Mouse (Mus musculus): ENCODE results near the gene Eps8.

The Eps8 gene

GRCm38 (mm10) chr6:137661583-137662365 lies 7.1 kb upstream of the Eps8 start:
- DNase-seq (ENCODE audit: low spot score): peak; percentile 66

- DNase-seq (ENCODE audit: low spot score): peak; percentile 8
Measured at GRCm38 (mm10) chr6:137658426-137659088, 3.9 kb upstream of the Eps8 start.

GRCm38 (mm10) chr6:137657203-137657602 lies 2.5 kb upstream of the Eps8 start:
- DNase-seq (ENCODE audit: low spot score): no peak

DNA sequence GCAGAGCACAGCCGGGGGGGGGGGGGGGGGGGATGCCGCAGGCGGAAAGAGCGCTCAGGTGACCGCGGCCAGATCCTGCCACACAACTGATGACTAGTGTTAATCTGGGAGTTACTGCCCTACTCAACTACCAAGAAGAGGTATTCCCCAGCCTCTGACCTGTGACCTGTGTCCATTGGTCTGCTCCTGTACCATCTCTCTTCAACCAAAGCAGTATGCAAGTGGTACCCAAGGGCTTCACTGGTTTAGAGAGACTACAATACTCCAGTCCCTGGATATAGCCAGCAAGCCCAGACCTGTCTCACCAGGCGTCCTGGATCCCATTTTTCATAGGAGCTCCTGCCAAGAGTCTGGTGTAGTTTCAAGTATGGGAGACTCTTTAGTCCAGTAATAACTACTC lies 5.1 kb downstream of the Eps8 start:
- DNase-seq (ENCODE audit: low spot score): no peak

DNA sequence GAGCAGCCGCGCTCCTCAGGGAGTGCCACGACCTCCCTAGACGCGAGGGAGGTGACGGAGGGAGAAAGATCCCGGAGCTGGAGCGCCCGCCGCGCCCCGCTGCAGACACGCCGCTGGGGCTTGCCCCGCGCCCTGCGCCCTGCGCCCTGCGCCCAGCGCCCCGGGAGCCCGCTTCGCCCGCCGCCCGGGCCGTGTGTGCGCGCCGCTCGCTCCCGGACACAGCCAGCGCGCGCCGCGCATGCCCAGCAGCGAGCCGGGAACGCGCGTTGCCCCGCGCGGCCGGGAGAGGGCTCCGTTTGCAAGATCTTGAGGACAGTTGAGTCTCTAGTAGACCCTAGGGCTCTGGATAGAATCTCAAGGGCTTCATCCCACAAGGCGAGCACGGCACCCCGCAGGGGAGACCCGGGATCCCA lies 5.6 kb downstream of the Eps8 start:
- DNase-seq (ENCODE audit: low spot score): peak; percentile 84

DNA sequence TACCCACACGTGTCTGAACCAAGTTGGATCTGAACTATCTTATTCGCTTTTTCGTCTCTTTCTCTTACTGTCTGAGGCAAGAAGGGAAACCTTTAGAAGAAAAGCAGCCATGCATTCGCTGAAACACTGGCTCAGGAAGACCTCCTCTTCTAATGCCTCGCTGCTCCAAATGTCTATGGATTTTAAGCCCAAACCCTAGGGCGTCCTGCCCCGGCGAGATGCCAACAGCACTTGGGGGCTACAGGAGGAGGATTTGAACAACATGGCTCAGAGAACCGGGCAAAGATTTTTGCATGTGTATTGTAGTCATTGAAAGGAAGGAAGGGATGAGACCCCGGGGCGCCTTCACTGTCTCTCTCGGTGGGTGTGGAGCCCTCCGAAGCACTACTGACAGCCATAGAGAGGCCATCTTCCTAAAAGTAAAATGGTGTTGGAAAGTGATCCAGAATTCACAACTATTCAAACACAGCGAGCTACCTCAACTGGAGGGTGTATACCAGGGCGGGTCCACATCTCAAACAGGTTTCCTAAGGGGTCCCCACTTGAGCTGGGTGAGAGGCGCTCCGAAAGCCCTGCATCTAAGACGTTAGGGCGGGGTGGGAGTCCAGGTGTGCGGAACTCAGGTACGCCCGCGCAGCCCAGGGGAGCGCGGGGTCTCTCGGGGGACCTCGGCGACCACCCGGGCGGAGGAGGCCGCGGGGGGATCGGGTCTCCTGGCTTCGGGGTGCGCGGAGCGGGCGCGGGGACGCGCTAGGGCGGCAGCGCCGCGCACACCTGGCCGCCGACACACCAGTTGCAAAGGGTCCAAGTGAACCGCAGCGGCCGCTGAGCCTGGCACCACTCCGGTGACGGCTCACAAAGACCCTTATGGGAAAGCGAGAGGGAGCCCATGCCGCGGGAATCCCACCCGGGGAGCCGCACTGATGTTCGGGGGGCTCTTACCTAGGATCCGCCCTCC lies 6.3 kb downstream of the Eps8 start:
- DNase-seq (ENCODE audit: low spot score): no peak

DNA sequence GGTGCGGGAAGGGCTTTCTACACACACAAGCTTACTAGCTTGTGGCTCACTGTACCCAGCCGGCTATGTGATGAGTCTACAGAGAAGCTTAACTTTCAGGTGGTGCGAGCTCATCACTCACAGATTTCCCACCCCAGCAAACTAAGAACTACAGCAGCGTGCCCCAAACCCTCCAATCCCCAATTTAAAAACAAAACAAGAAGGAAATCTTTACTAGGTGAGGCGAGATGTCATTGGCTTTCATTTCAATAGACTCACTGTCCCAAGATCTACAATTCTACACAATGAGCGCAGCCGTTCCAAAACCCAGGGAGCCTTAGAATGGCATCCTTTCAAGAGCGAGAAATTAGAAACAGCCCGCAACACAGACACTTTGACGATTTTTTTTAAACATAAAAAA lies 7.0 kb downstream of the Eps8 start:
- DNase-seq (ENCODE audit: low spot score): no peak

GRCm38 (mm10) chr6:137646726-137647125 lies 8.0 kb downstream of the Eps8 start:
- DNase-seq (ENCODE audit: low spot score): no peak

- DNase-seq (ENCODE audit: low spot score): no peak
Measured at GRCm38 (mm10) chr6:137644893-137645292, 9.8 kb downstream of the Eps8 start.

DNA sequence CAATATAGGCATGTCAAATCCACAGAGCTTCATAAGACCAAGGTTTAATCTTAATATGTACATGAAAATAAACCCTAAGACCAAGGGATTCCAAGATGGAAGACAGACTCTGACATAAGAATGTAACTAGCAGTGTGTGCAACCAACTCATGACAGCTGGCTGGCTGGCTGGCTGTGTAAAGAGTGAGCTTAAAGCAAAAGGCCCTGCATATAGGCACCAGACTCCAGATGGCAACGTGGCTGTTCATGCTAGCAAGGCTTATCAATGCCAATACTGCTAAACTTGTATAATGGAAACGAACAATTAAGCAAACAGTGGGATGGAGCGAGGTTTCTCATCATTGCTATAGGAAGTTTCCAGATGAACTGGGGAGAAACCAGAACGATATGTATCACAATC lies 10.9 kb downstream of the Eps8 start:
- DNase-seq (ENCODE audit: low spot score): no peak

GRCm38 (mm10) chr6:137641642-137642041 lies 13.0 kb downstream of the Eps8 start:
- no peak for DNase-seq (ENCODE audit: low spot score)

- DNase-seq (ENCODE audit: low spot score): no peak
Measured at GRCm38 (mm10) chr6:137638834-137639567, 15.7 kb downstream of the Eps8 start.

DNA sequence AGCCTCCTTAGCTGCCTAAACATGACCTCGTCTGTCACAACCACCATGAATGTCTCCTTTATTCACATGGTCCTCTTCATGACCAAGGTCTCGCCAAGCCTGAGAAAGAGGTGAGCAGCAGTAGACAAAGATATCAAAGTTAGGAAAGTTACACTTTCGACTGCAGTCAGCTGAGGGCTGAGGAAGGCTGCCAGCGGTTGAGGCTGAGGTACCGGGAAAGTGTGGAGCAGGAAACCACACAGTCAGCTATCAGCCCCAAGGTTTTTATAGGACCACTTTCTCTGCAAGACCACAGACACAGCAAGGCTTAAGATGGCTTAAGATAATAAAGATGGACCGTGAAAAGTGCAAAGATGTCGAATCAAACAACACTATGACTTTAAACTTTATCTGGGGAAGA lies 17.2 kb downstream of the Eps8 start:
- DNase-seq (ENCODE audit: low spot score): no peak

GRCm38 (mm10) chr6:137636131-137636530 lies 18.5 kb downstream of the Eps8 start:
- DNase-seq (ENCODE audit: low spot score): no peak

- DNase-seq (ENCODE audit: low spot score): no peak
Measured at GRCm38 (mm10) chr6:137633626-137634025, 21.1 kb downstream of the Eps8 start.

GRCm38 (mm10) chr6:137633121-137633520 lies 21.6 kb downstream of the Eps8 start:
- DNase-seq (ENCODE audit: low spot score): no peak

DNA sequence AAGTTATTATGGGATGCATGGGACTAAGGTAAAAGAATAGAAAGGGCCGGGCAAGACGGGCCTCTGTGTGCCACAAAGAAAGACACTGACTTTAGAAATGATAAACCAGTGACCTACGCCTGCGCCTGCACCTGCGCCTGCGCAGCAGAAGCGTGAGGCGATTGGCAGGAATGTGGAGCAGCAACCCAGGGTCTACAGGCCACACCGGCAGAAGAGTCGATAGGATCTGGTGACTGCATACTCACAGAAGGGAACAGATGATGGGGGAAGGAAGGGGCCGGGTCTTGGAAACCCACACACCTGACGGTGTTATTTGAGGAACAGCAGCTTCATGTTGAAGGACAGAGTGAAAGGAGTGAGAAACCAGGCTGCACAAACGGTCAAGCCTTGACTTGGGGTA lies 24.3 kb downstream of the Eps8 start:
- DNase-seq (ENCODE audit: low spot score): no peak

DNA sequence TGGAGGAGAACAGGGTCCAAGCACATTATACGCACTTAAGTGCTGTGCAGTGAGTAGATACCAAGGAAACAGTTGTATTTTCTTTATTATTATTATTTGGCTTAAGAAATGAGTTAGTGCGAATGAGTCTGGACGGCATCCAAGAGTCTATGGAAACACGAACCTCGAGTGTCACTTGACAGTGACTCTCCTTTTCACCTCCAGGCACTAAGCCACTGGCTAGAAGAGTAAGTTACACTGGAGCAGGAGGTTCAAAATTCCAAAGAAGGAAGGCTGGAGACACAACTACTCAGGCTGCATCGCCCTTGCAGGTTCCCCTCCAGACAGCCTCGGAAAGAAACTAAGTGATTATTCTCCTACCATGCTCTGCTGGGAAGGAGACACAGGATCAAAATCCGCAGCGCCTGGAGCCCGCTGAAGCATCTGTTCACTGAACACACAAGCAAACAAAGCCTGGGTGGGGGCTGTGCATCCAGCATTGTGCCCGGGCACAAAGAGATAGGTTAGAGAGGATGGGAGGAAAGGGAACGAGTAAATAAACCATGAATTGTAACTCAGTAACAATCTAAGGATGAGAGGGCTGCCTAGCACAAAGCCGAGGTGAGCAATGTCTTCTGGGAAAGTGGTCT lies 25.0 kb downstream of the Eps8 start:
- no peak for DNase-seq (ENCODE audit: low spot score)

DNA sequence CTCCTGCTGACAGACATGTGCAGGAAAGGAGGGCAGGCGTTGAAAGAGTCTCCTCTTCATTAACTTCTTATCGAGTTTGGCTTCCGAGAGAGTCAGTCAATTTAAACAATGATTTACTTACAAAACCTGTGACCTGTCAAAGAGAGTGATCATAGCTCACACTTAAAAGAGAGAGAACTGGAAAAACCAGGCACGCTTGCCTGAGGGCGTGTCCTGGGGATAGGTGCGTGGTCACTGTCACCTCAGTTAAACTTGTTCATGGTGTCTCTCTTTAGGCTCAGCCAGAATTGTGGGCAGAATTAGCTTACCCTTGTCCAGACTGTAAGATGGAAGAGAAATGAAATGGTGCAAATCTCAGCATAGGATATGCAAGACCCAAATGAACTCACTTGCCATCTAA lies 26.0 kb downstream of the Eps8 start:
- DNase-seq (ENCODE audit: low spot score): no peak

GRCm38 (mm10) chr6:137621021-137621420 lies 33.7 kb downstream of the Eps8 start:
- DNase-seq (ENCODE audit: low spot score): no peak

- no peak for DNase-seq (ENCODE audit: low spot score)
Measured at GRCm38 (mm10) chr6:137613903-137614302, 40.8 kb downstream of the Eps8 start.

Data from layer of hippocampus, adult 11-12 months (tissue).